Mouse (Mus musculus) embryonic facial prominence, embryonic 10.5 days (tissue): ENCODE measurements around the gene Tmem104. TPM values are rescaled to one million over a fixed set of nuclear protein-coding genes. Genes with fewer than 3 reads are reported as not detected.

Experiments
- DNase-seq: peaks from one replicate; pipeline ENCODE4 v3.0.0-alpha.2; 2017; ENCODE audit warnings: low spot score
- H3K27ac ChIP-seq: fragments of 300-500 bp; sonication (generic); replicated peaks from 2 replicates; pipeline ENCODE4 v1.5.1; 2016; ENCODE audit warnings: mild to moderate bottlenecking
- H3K27me3 ChIP-seq: fragments of 300-500 bp; sonication (generic); replicated peaks from 2 replicates; pipeline ENCODE4 v1.6.1; 2016; ENCODE audit warnings: low read depth, mild to moderate bottlenecking; ENCODE audit not compliant: poor library complexity, severe bottlenecking
- H3K36me3 ChIP-seq: fragments of 300-500 bp; sonication (generic); replicated peaks from 2 replicates; pipeline ENCODE4 v1.6.1; 2016; ENCODE audit warnings: mild to moderate bottlenecking, moderate library complexity
- H3K4me1 ChIP-seq: fragments of 300-500 bp; sonication (generic); 2 replicates; pipeline ENCODE4 v1.6.1; 2016
- H3K4me3 ChIP-seq: fragments of 300-500 bp; sonication (generic); 2 replicates; pipeline ENCODE4 v1.5.1; 2016; ENCODE audit warnings: mild to moderate bottlenecking, moderate library complexity
- H3K9me3 ChIP-seq: fragments of 300-500 bp; sonication (generic); 2 replicates; pipeline ENCODE4 v1.6.1; 2016; ENCODE audit warnings: mild to moderate bottlenecking
- WGBS: fragments of 180-500 bp; shearing (Covaris S2); methylation state at CpG from one replicate; pipeline ENCODE4 v1.1.7; 2016; 5-methylcytosine and 5-hydroxymethylcytosine counted together
- polyA plus RNA-seq: library from polyadenylated mRNA; unstranded; fragments of >200 nt; fragmentation: Nextera tagmentation; extraction: Ambion mirVana; gene quantifications from 2 replicates; pipeline ENCODE4 v1.2.1, GENCODE M21; 2016

Tmem104 gene
- polyA plus RNA-seq, 1 experiment from 2014 or later: 10.1 TPM

GRCm38 (mm10) chr11:115285282-115285681 is 98.0 kb downstream of the Tmem104 start:
- Histone ChIP-seq H3K4me1 (peaks cover 6% of the 10 kb centered on the region; the same call in 1 of the 2 replicates), H3K9me3 (no peaks in the 10 kb centered on the region), H3K4me3 (no peak overlapping the region), H3K27ac (no peak overlapping the region), H3K36me3 (no peaks in the 10 kb centered on the region), H3K27me3 (no peaks in the 10 kb centered on the region)
- DNase-seq: no peak
- WGBS: 67% methylated on average over 4 of the region's 4 CpGs

- H3K4me1 ChIP-seq: peaks cover 6% of the 10 kb centered on the region; the same call in 1 of the 2 replicates
- no peaks in the 10 kb centered on the region for H3K27me3 ChIP-seq
- no peak overlapping the region for H3K4me3 ChIP-seq
- 78% methylated on average over 19 of the region's 19 CpGs for WGBS
- H3K9me3 ChIP-seq: no peaks in the 10 kb centered on the region
- DNase-seq: no peak
- H3K36me3 ChIP-seq: no peaks in the 10 kb centered on the region
- no peak overlapping the region for H3K27ac ChIP-seq
Measured at GRCm38 (mm10) chr11:115286201-115286993, 99.1 kb downstream of the Tmem104 start.

- Histone ChIP-seq H3K36me3 (no peaks in the 10 kb centered on the region), H3K4me3 (no peak overlapping the region), H3K4me1 (peaks cover 11% of the 10 kb centered on the region), H3K9me3 (no peaks in the 10 kb centered on the region), H3K27me3 (no peaks in the 10 kb centered on the region), H3K27ac (no peak overlapping the region)
- DNase-seq: no peak
- 83% methylated on average over 5 of the region's 5 CpGs for WGBS
Measured at GRCm38 (mm10) chr11:115287386-115287785, 100.1 kb downstream of the Tmem104 start.

- Histone ChIP-seq H3K4me3 (no peak overlapping the region), H3K4me1 (peaks cover 20% of the 10 kb centered on the region), H3K27me3 (no peaks in the 10 kb centered on the region), H3K36me3 (no peaks in the 10 kb centered on the region), H3K27ac (no peak overlapping the region), H3K9me3 (no peaks in the 10 kb centered on the region)
- no peak for DNase-seq
- WGBS: 80% methylated on average over 2 of the region's 2 CpGs
Measured at GRCm38 (mm10) chr11:115288305-115288704, 101.0 kb downstream of the Tmem104 start.

- DNase-seq: no peak
- WGBS: 87% methylated on average over 8 of the region's 8 CpGs
Measured at GRCm38 (mm10) chr11:115289885-115290284, 102.6 kb downstream of the Tmem104 start.

GRCm38 (mm10) chr11:115290314-115290713 is 103.0 kb downstream of the Tmem104 start:
- no peak for DNase-seq
- Histone ChIP-seq H3K27ac (no peak overlapping the region), H3K36me3 (no peaks in the 10 kb centered on the region), H3K4me3 (no peak overlapping the region), H3K27me3 (peaks cover 4% of the 10 kb centered on the region; the same call in 1 of the 2 replicates), H3K4me1 (peaks cover 17% of the 10 kb centered on the region), H3K9me3 (no peaks in the 10 kb centered on the region)
- WGBS: 82% methylated on average over 1 of the region's 1 CpGs

More at GRCm38 (mm10) chr11:115289885-115290284, 102.6 kb downstream of the Tmem104 start:
- Histone ChIP-seq H3K4me1 (peaks cover 17% of the 10 kb centered on the region), H3K4me3 (no peak overlapping the region), H3K27ac (no peak overlapping the region), H3K27me3 (no peaks in the 10 kb centered on the region), H3K36me3 (no peaks in the 10 kb centered on the region), H3K9me3 (no peaks in the 10 kb centered on the region)

- Histone ChIP-seq H3K4me3 (no peak overlapping the region), H3K27ac (no peak overlapping the region), H3K27me3 (peaks cover 10% of the 10 kb centered on the region), H3K9me3 (no peaks in the 10 kb centered on the region), H3K4me1 (peaks cover 17% of the 10 kb centered on the region), H3K36me3 (no peaks in the 10 kb centered on the region)
- WGBS: 93% methylated on average over 6 of the region's 6 CpGs
- no peak for DNase-seq
Measured at GRCm38 (mm10) chr11:115290919-115291318, 103.6 kb downstream of the Tmem104 start.

- H3K4me3 ChIP-seq: no peak overlapping the region
- no peaks in the 10 kb centered on the region for H3K9me3 ChIP-seq
- H3K27ac ChIP-seq: no peak overlapping the region
- H3K27me3 ChIP-seq: peaks cover 16% of the 10 kb centered on the region
- DNase-seq: no peak
- no peaks in the 10 kb centered on the region for H3K36me3 ChIP-seq
- peaks cover 17% of the 10 kb centered on the region for H3K4me1 ChIP-seq
- WGBS: 74% methylated on average over 10 of the region's 10 CpGs
Measured at GRCm38 (mm10) chr11:115291503-115291902, 104.2 kb downstream of the Tmem104 start.

- H3K27ac ChIP-seq: no peak overlapping the region
- no peak overlapping the region for H3K4me3 ChIP-seq
- WGBS: 61% methylated on average over 14 of the region's 14 CpGs
- peaks cover 30% of the 10 kb centered on the region for H3K4me1 ChIP-seq
- H3K27me3 ChIP-seq: peaks cover 29% of the 10 kb centered on the region
- DNase-seq: no peak
- no peaks in the 10 kb centered on the region for H3K36me3 ChIP-seq
- H3K9me3 ChIP-seq: no peaks in the 10 kb centered on the region
Measured at GRCm38 (mm10) chr11:115292631-115293375, 105.5 kb downstream of the Tmem104 start.

- Histone ChIP-seq H3K4me3 (no peak overlapping the region), H3K27ac (no peak overlapping the region), H3K36me3 (no peaks in the 10 kb centered on the region), H3K4me1 (peaks cover 29% of the 10 kb centered on the region), H3K27me3 (peaks cover 49% of the 10 kb centered on the region), H3K9me3 (0 out of 2 replicates have a peak, but pooled peaks cover 3% of the 10 kb centered on the region)
- DNase-seq: no peak
- WGBS: 90% methylated on average over 11 of the region's 11 CpGs
Measured at GRCm38 (mm10) chr11:115295939-115296338, 108.7 kb downstream of the Tmem104 start.
